Mouse (Mus musculus) lung, embryonic 14.5 days (tissue): ENCODE measurements around the gene Zfp131. TPM values are rescaled to one million over a fixed set of nuclear protein-coding genes. Genes with fewer than 3 reads are reported as not detected.

Source experiments
- ATAC-seq: fragments of 200-750 bp; cut with Nextera tagmentation; 2 replicates; pipeline ENCODE4 v1.8.0; 2017; ENCODE audit warnings: mild to moderate bottlenecking, moderate TSS enrichment, moderate library complexity; ENCODE audit not compliant: insufficient read depth
- DNase-seq: peaks from one replicate; pipeline ENCODE4 v3.0.0-alpha.2; 2015
- H3K27ac ChIP-seq: fragments of 300-500 bp; sonication (generic); 2 replicates; pipeline ENCODE4 v1.5.1; 2014; ENCODE audit warnings: low read depth, mild to moderate bottlenecking, moderate library complexity
- H3K27me3 ChIP-seq: fragments of 300-500 bp; sonication (generic); 2 replicates; pipeline ENCODE4 v1.6.1; 2014; ENCODE audit warnings: low read length, control low read depth; ENCODE audit not compliant: insufficient read depth
- H3K36me3 ChIP-seq: fragments of 300-500 bp; sonication (generic); 2 replicates; pipeline ENCODE4 v1.6.1; 2014; ENCODE audit warnings: control low read depth; ENCODE audit not compliant: insufficient read depth
- H3K4me1 ChIP-seq: fragments of 300-500 bp; sonication (generic); 2 replicates; pipeline ENCODE4 v1.6.1; 2014; ENCODE audit warnings: antibody characterized with exemption, control low read depth; ENCODE audit not compliant: insufficient read depth
- H3K4me2 ChIP-seq: fragments of 300-500 bp; sonication (generic); 2 replicates; pipeline ENCODE4 v1.6.1; 2014; ENCODE audit warnings: mild to moderate bottlenecking
- H3K4me3 ChIP-seq: fragments of 300-500 bp; sonication (generic); 2 replicates; pipeline ENCODE4 v1.5.1; 2014; ENCODE audit warnings: low read depth, low read length
- H3K9ac ChIP-seq: fragments of 300-500 bp; sonication (generic); 2 replicates; pipeline ENCODE4 v1.6.1; 2014
- H3K9me3 ChIP-seq: fragments of 300-500 bp; sonication (generic); 2 replicates; pipeline ENCODE4 v1.6.1; 2016; ENCODE audit warnings: low read depth, low read length, control low read depth
- CTCF ChIP-seq: IDR thresholded peaks from 2 replicates; pipeline ENCODE4 v1.5.1; 2016; ENCODE audit warnings: antibody characterized with exemption, low read depth
- WGBS: fragments of 180-500 bp; shearing (Covaris S2); extraction: QIAGEN DNeasy Blood & Tissue Kit; methylation state at CpG from one replicate; pipeline ENCODE4 v1.1.7; 2014; 5-methylcytosine and 5-hydroxymethylcytosine counted together
- polyA plus RNA-seq: library from polyadenylated mRNA; unstranded; fragments of >200 nt; fragmentation: Nextera tagmentation; extraction: Ambion mirVana; gene quantifications from 2 replicates; pipeline ENCODE4 v1.2.1, GENCODE M21; 2014

The Zfp131 gene
- polyA plus RNA-seq, 1 experiment from 2014 or later: 43.8 TPM

GRCm38 (mm10) chr13:119817579-119818206 is 27.0 kb upstream of the Zfp131 start:
- no peaks in the 10 kb centered on the region for H3K27me3 ChIP-seq
- no peak overlapping the region for H3K4me3 ChIP-seq
- H3K9ac ChIP-seq: no peak overlapping the region
- WGBS: 21% methylated on average over 2 of the region's 2 CpGs
- ATAC-seq (no peak), DNase-seq (no peak)
- no peak for TF ChIP-seq CTCF
- H3K36me3 ChIP-seq: no peaks in the 10 kb centered on the region
- H3K4me1 ChIP-seq: no peaks in the 10 kb centered on the region
- H3K4me2 ChIP-seq: no peak overlapping the region
- no peaks in the 10 kb centered on the region for H3K9me3 ChIP-seq
- H3K27ac ChIP-seq: no peak overlapping the region

- Histone ChIP-seq H3K36me3 (no peaks in the 10 kb centered on the region), H3K4me3 (no peak overlapping the region), H3K27me3 (no peaks in the 10 kb centered on the region), H3K9me3 (no peaks in the 10 kb centered on the region), H3K4me2 (no peak overlapping the region), H3K27ac (no peak overlapping the region), H3K9ac (no peak overlapping the region), H3K4me1 (no peaks in the 10 kb centered on the region)
- peak; percentile 69; the same call in 1 of the 2 replicates for ATAC-seq
- TF ChIP-seq CTCF: no peak
- no peak for DNase-seq
- WGBS: 29% methylated on average over 8 of the region's 8 CpGs
These were observed 26.1 kb upstream of the Zfp131 start for GRCm38 (mm10) chr13:119816798-119817197.

GRCm38 (mm10) chr13:119810031-119810430 is 19.3 kb upstream of the Zfp131 start:
- no peaks in the 10 kb centered on the region for H3K27me3 ChIP-seq
- no peak for ATAC-seq
- TF ChIP-seq CTCF: no peak
- no peaks in the 10 kb centered on the region for H3K4me1 ChIP-seq
- H3K4me2 ChIP-seq: no peak overlapping the region
- no peaks in the 10 kb centered on the region for H3K9me3 ChIP-seq
- no peaks in the 10 kb centered on the region for H3K36me3 ChIP-seq
- H3K9ac ChIP-seq: no peak overlapping the region
- WGBS: 78% methylated on average over 9 of the region's 9 CpGs
- no peak for DNase-seq
- H3K27ac ChIP-seq: no peak overlapping the region
- H3K4me3 ChIP-seq: no peak overlapping the region

- 83% methylated on average over 2 of the region's 2 CpGs for whole genome bisulfite sequencing
- no peak for TF ChIP-seq CTCF
These were observed 18.2 kb upstream of the Zfp131 start for GRCm38 (mm10) chr13:119808937-119809336.

GRCm38 (mm10) chr13:119797656-119798055 is 7.0 kb upstream of the Zfp131 start:
- no peak for DNase-seq

More at GRCm38 (mm10) chr13:119808937-119809336, 18.2 kb upstream of the Zfp131 start:
- ATAC-seq (no peak), DNase-seq (no peak)
- H3K4me3 ChIP-seq: no peak overlapping the region
- H3K9ac ChIP-seq: no peak overlapping the region
- H3K27me3 ChIP-seq: no peaks in the 10 kb centered on the region
- no peak overlapping the region for H3K4me2 ChIP-seq
- H3K27ac ChIP-seq: no peak overlapping the region
- no peaks in the 10 kb centered on the region for H3K36me3 ChIP-seq
- no peaks in the 10 kb centered on the region for H3K4me1 ChIP-seq
- no peaks in the 10 kb centered on the region for H3K9me3 ChIP-seq

GRCm38 (mm10) chr13:119792791-119793404 is 2.2 kb upstream of the Zfp131 start:
- no peaks in the 10 kb centered on the region for H3K27me3 ChIP-seq
- no peak for ATAC-seq
- H3K4me2 ChIP-seq: no peak overlapping the region
- no peak overlapping the region for H3K4me3 ChIP-seq
- peak; percentile 80 for DNase-seq
- H3K9me3 ChIP-seq: no peaks in the 10 kb centered on the region
- peaks cover 12% of the 10 kb centered on the region for H3K36me3 ChIP-seq
- no peak overlapping the region; the same call in 1 of the 2 replicates for H3K27ac ChIP-seq
- no peaks in the 10 kb centered on the region for H3K4me1 ChIP-seq
- WGBS: 51% methylated on average over 5 of the region's 5 CpGs
- no peak for TF ChIP-seq CTCF
- H3K9ac ChIP-seq: no peak overlapping the region

More at GRCm38 (mm10) chr13:119797656-119798055, 7.0 kb upstream of the Zfp131 start:
- Histone ChIP-seq H3K4me3 (no peak overlapping the region), H3K4me2 (no peak overlapping the region), H3K27ac (no peak overlapping the region), H3K9ac (no peak overlapping the region), H3K36me3 (no peaks in the 10 kb centered on the region), H3K9me3 (no peaks in the 10 kb centered on the region), H3K27me3 (no peaks in the 10 kb centered on the region), H3K4me1 (no peaks in the 10 kb centered on the region)
- 38% methylated on average over 4 of the region's 4 CpGs for WGBS
- ATAC-seq: no peak
- no peak for TF ChIP-seq CTCF

GRCm38 (mm10) chr13:119791580-119792135 is 969 bp upstream of the Zfp131 start:
- WGBS: 2% methylated on average over 18 of the region's 18 CpGs
- Histone ChIP-seq H3K4me3 (peak overlapping the region; percentile 74), H3K27ac (peak overlapping the region; percentile 95), H3K36me3 (peaks cover 22% of the 10 kb centered on the region), H3K4me2 (peak overlapping the region; percentile 75), H3K9ac (peak overlapping the region; percentile 88), H3K27me3 (no peaks in the 10 kb centered on the region), H3K9me3 (no peaks in the 10 kb centered on the region), H3K4me1 (no peaks in the 10 kb centered on the region)
- DNase-seq: peak; percentile 33
- no peak for ATAC-seq
- no peak for TF ChIP-seq CTCF
